Mouse (Mus musculus): Measurements from ENCODE around the gene Sh3pxd2b. TPM values are rescaled to one million over a fixed set of nuclear protein-coding genes. Genes with fewer than 3 reads are reported as not detected.
"Not testable (repeated sequence)": the region's sequence is repeated elsewhere in the genome, so short reads cannot be mapped to it uniquely, and the experiment has no call there.

Gene Sh3pxd2b
- 3.7 TPM in 2 replicates for polyA plus RNA-seq (2012; rRNA removed)

GRCm38 (mm10) chr11:32347607-32348432 is at the start of gene Sh3pxd2b:
Gene Sh3pxd2b (plus strand): TSS chr11:32347820.
- Histone ChIP-seq H3K36me3 (ENCODE audit: control insufficient read depth, insufficient read depth, low read length) (no peaks in the 10 kb centered on the region), H3K4me1 (ENCODE audit: control insufficient read depth, insufficient read depth, low read length) (no peaks in the 10 kb centered on the region), H3K4me3 (ENCODE audit: insufficient read depth, low read depth, low read length) (peak within 1 kb of the TSS; percentile 56), H3K27me3 (replicated peaks; ENCODE audit: control insufficient read depth, insufficient read depth, low read length) (no peaks in the 10 kb centered on the region), H3K27ac (ENCODE audit: insufficient read depth, low read depth, low read length) (no peak within 1 kb of the TSS)
- TF ChIP-seq POLR2A (IDR thresholded peaks at IDR 0.05; ENCODE audit: low read depth, low read length) (no peak), CTCF (conservative IDR thresholded peaks at IDR 0.05; ENCODE audit: insufficient read depth, insufficient read length, low read depth, low read length) (no peak)
- peak; percentile 67 for DNase-seq
- WGBS: 1% methylated on average over 86 of the region's 86 CpGs

DNA sequence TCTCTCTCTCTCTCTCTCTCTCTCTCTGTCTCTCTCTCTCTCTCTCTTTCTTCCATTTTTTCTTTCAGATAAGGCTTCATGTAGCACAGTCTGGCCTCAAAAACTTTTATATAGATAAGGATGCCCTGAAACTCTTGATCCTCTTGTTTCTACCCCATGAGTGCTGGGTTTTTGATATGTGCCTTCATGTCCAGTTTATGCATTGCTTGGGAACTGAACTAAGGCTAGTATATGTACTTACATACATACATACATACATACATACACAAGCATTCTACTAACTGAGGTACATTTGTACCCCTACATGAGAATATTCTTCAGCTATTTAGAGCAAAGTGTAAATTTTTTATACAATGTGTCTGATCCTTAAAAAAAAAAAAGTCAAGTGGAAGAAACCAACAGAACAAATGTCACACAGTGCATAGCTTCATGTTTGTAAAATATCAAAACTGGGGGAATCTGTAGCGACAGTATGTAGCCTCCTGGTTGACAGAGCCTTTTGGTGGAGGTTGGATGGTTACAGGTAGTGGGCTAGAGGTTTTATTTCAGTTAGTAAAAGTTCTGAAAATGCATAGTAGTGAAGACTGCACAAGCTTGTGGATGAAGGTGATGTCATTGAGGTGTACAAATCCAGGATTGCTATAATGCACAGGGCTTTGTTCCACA is 49.6 kb upstream of the Sh3pxd2b start:
- Histone ChIP-seq H3K36me3 (ENCODE audit: control insufficient read depth, insufficient read depth, low read length) (no peaks in the 10 kb centered on the region), H3K4me1 (ENCODE audit: control insufficient read depth, insufficient read depth, low read length) (no peaks in the 10 kb centered on the region), H3K27me3 (replicated peaks; ENCODE audit: control insufficient read depth, insufficient read depth, low read length) (no peaks in the 10 kb centered on the region), H3K27ac (ENCODE audit: insufficient read depth, low read depth, low read length) (no peak overlapping the region), H3K4me3 (ENCODE audit: insufficient read depth, low read depth, low read length) (no peak overlapping the region)
- TF ChIP-seq POLR2A (IDR thresholded peaks at IDR 0.05; ENCODE audit: low read depth, low read length) (no peak), CTCF (conservative IDR thresholded peaks at IDR 0.05; ENCODE audit: insufficient read depth, insufficient read length, low read depth, low read length) (no peak)
- WGBS: 90% methylated on average over 1 of the region's 1 CpGs
- DNase-seq: no peak

DNA sequence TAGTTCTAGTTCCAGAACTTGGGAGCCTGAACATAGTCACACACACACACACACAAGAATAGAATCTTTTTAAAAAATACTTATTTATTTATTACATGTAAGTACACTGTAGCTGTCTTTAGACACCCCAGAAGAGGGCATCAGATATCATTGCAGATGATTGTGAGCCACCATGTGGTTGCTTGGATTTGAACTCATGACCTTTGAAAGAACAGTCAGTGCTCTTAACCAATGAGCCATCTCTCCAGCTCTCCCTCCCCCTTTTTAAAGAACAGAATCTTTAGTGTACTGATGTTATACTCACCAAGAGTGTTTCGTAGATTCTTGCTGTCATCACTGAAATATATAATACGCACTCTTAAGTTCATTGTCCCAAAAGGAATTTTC is 49.1 kb upstream of the Sh3pxd2b start:
- TF ChIP-seq POLR2A (IDR thresholded peaks at IDR 0.05; ENCODE audit: low read depth, low read length) (no peak), CTCF (conservative IDR thresholded peaks at IDR 0.05; ENCODE audit: insufficient read depth, insufficient read length, low read depth, low read length) (no peak)
- H3K4me1 ChIP-seq (ENCODE audit: control insufficient read depth, insufficient read depth, low read length): no peaks in the 10 kb centered on the region
- no peak overlapping the region for H3K27ac ChIP-seq (ENCODE audit: insufficient read depth, low read depth, low read length)
- H3K27me3 ChIP-seq (replicated peaks; ENCODE audit: control insufficient read depth, insufficient read depth, low read length): no peaks in the 10 kb centered on the region
- no peak for DNase-seq
- H3K4me3 ChIP-seq (ENCODE audit: insufficient read depth, low read depth, low read length): no peak overlapping the region
- H3K36me3 ChIP-seq (ENCODE audit: control insufficient read depth, insufficient read depth, low read length): no peaks in the 10 kb centered on the region
- 98% methylated on average over 2 of the region's 2 CpGs for WGBS

- not testable (repeated sequence) for H3K27me3 ChIP-seq (replicated peaks; ENCODE audit: control insufficient read depth, insufficient read depth, low read length); H3K27ac ChIP-seq (ENCODE audit: insufficient read depth, low read depth, low read length); H3K4me1 ChIP-seq (ENCODE audit: control insufficient read depth, insufficient read depth, low read length); H3K4me3 ChIP-seq (ENCODE audit: insufficient read depth, low read depth, low read length); H3K36me3 ChIP-seq (ENCODE audit: control insufficient read depth, insufficient read depth, low read length)
- DNase-seq: peak; percentile 58
- 5% methylated on average over 16 of the region's 16 CpGs for WGBS
- TF ChIP-seq CTCF (conservative IDR thresholded peaks at IDR 0.05; ENCODE audit: insufficient read depth, insufficient read length, low read depth, low read length): peak; percentile 47
These were observed 47.8 kb upstream of the Sh3pxd2b start, which contains the start of gene Hbq1a for GRCm38 (mm10) chr11:32299865-32300264. Gene Hbq1a (plus strand): TSS chr11:32300069.

DNA sequence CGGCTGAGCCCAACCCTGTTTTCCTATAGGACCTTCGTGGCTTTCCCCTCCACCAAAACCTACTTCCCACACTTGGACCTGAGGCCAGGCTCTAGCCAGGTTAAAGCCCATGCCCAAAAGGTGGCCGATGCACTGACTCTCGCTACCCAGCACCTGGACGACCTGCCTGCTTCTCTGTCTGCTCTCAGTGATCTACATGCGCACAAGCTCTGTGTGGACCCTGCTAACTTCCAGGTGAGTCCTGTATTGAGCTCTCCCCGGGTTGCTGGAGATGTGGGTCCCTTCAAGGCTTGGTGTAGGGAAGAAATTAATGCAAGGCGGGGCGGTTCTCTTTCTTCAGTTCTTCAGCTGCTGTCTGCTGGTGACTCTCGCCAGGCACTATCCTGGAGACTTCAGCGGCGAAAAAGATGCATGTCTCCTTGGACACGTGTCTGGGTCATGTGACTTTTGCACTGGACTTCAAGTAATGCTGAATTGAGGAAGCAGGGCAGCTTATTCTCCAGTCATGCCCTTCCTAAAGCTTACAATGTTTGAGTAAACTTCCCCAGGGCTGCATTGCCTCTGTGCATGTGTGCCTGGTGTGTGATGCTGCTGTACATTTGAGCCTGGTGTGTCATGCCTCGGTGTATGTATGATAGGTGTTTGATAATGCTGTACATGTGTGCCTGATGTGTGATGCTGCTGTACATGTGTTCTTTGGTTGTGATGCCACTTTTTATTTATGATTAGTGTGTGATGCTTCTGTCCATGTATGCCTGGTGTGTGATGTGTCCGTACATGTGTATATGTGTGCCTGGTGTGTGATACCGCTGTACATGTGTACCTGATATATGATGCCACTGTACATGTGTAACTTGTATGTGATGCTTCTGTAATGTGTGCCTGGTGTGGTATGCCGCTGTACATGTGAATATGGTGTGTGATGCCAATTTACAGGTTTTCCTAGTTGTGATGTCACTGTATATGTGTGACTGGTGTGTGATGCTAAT is 47.0 kb upstream of the Sh3pxd2b start:
- H3K4me1 ChIP-seq (ENCODE audit: control insufficient read depth, insufficient read depth, low read length): no peaks in the 10 kb centered on the region
- 52% methylated on average over 15 of the region's 17 CpGs for WGBS
- TF ChIP-seq CTCF (conservative IDR thresholded peaks at IDR 0.05; ENCODE audit: insufficient read depth, insufficient read length, low read depth, low read length) (no peak), POLR2A (IDR thresholded peaks at IDR 0.05; ENCODE audit: low read depth, low read length) (no peak)
- H3K36me3 ChIP-seq (ENCODE audit: control insufficient read depth, insufficient read depth, low read length): no peaks in the 10 kb centered on the region
- H3K4me3 ChIP-seq (ENCODE audit: insufficient read depth, low read depth, low read length): no peak overlapping the region
- no peak overlapping the region for H3K27ac ChIP-seq (ENCODE audit: insufficient read depth, low read depth, low read length)
- no peak for DNase-seq
- no peaks in the 10 kb centered on the region for H3K27me3 ChIP-seq (replicated peaks; ENCODE audit: control insufficient read depth, insufficient read depth, low read length)

- no peaks in the 10 kb centered on the region for H3K4me1 ChIP-seq (ENCODE audit: control insufficient read depth, insufficient read depth, low read length)
- DNase-seq: no peak
- H3K27ac ChIP-seq (ENCODE audit: insufficient read depth, low read depth, low read length): no peak overlapping the region
- no peaks in the 10 kb centered on the region for H3K36me3 ChIP-seq (ENCODE audit: control insufficient read depth, insufficient read depth, low read length)
- H3K27me3 ChIP-seq (replicated peaks; ENCODE audit: control insufficient read depth, insufficient read depth, low read length): no peaks in the 10 kb centered on the region
- WGBS: 76% methylated on average over 1 of the region's 1 CpGs
- no peak overlapping the region for H3K4me3 ChIP-seq (ENCODE audit: insufficient read depth, low read depth, low read length)
- TF ChIP-seq CTCF (conservative IDR thresholded peaks at IDR 0.05; ENCODE audit: insufficient read depth, insufficient read length, low read depth, low read length) (no peak), POLR2A (IDR thresholded peaks at IDR 0.05; ENCODE audit: low read depth, low read length) (no peak)
These were observed 46.1 kb upstream of the Sh3pxd2b start for GRCm38 (mm10) chr11:32301506-32301905.

Data from kidney, adult 2 months (tissue).